Mouse (Mus musculus) intestine, embryonic 14.5 days (tissue): ENCODE results near the gene Sp2. TPM values are rescaled to one million over a fixed set of nuclear protein-coding genes. Genes with fewer than 3 reads are reported as not detected.
A peak's percentile ranks its signal among the peaks of the same experiment; 100 is the strongest.

Experiments
- ATAC-seq: fragments of 200-750 bp; cut with Nextera tagmentation; replicated peaks from 2 replicates; pipeline ENCODE4 v1.8.0; 2017; ENCODE audit warnings: low read depth, moderate number of reproducible peaks, moderate TSS enrichment, moderate library complexity; ENCODE audit not compliant: low FRiP score, low TSS enrichment
- DNase-seq: peaks from one replicate; pipeline ENCODE4 v3.0.0-alpha.2; 2018; ENCODE audit warnings: low spot score
- H3K27ac ChIP-seq: fragments of 300-500 bp; sonication (generic); 2 replicates; pipeline ENCODE4 v1.5.1; 2014; ENCODE audit warnings: low read depth, mild to moderate bottlenecking, control low read depth
- H3K27me3 ChIP-seq: fragments of 300-500 bp; sonication (generic); replicated peaks from 2 replicates; pipeline ENCODE4 v1.6.1; 2014; ENCODE audit warnings: low read length, control low read depth; ENCODE audit not compliant: control insufficient read depth, insufficient read depth
- H3K36me3 ChIP-seq: fragments of 300-500 bp; sonication (generic); 2 replicates; pipeline ENCODE4 v1.6.1; 2014; ENCODE audit warnings: low read length, control low read depth; ENCODE audit not compliant: control insufficient read depth, insufficient read depth
- H3K4me1 ChIP-seq: fragments of 300-500 bp; sonication (generic); replicated peaks from 2 replicates; pipeline ENCODE4 v1.6.1; 2014; ENCODE audit warnings: low read length, control low read depth, mixed read lengths; ENCODE audit not compliant: control insufficient read depth, insufficient read depth
- H3K4me2 ChIP-seq: fragments of 300-500 bp; sonication (generic); 2 replicates; pipeline ENCODE4 v1.6.1; 2014; ENCODE audit warnings: low read length
- H3K4me3 ChIP-seq: fragments of 300-500 bp; sonication (generic); 2 replicates; pipeline ENCODE4 v1.5.1; 2014; ENCODE audit warnings: low read depth, low read length, control low read depth, mixed read lengths
- H3K9ac ChIP-seq: fragments of 300-500 bp; sonication (generic); 2 replicates; pipeline ENCODE4 v1.6.1; 2014; ENCODE audit warnings: mild to moderate bottlenecking, low read length
- H3K9me3 ChIP-seq: fragments of 300-500 bp; sonication (generic); 2 replicates; pipeline ENCODE4 v1.6.1; 2016; ENCODE audit warnings: low read length, control low read depth; ENCODE audit not compliant: control insufficient read depth
- WGBS: fragments of 180-500 bp; shearing (Covaris S2); extraction: QIAGEN DNeasy Blood & Tissue Kit; methylation state at CpG from one replicate; pipeline ENCODE4 v1.1.7; 2014; 5-methylcytosine and 5-hydroxymethylcytosine counted together
- polyA plus RNA-seq: library from polyadenylated mRNA; unstranded; fragments of >200 nt; fragmentation: Nextera tagmentation; extraction: Ambion mirVana; gene quantifications from 2 replicates; pipeline ENCODE4 v1.2.1, GENCODE M21; 2014

Sp2 gene
- polyA plus RNA-seq, 1 experiment from 2014 or later = 18.6 TPM

DNA sequence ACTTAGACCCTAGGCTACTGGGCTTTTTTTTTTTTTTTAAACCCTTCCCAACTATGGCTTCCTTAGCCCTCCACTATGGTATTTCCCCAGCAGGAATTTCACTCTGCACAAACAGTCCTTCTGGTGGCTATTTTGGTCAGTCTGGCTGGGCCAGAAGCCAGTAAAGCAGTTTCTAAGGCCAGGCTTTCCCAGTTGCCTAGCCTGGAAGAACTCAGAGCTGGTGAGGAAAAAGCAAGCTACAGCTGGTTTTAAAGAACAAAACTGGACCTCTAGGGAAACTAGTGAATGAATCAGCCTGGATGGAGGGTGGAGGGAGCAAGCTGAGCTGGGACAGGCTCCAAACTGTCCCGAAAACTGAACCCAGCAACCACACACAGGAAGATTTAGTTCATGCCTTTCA lies 13.0 kb downstream of the Sp2 start:
- no peaks in the 10 kb centered on the region for H3K36me3 ChIP-seq
- H3K27ac ChIP-seq = peak overlapping the region; percentile 68
- H3K4me3 ChIP-seq = no peak overlapping the region
- H3K4me2 ChIP-seq = no peak overlapping the region
- H3K4me1 ChIP-seq = peaks cover 23% of the 10 kb centered on the region
- DNase-seq (no peak), ATAC-seq (no peak)
- 69% methylated on average over 1 of the region's 1 CpGs for WGBS
- H3K9me3 ChIP-seq = no peaks in the 10 kb centered on the region
- H3K9ac ChIP-seq = no peak overlapping the region; the same call in 1 of the 2 replicates
- no peaks in the 10 kb centered on the region for H3K27me3 ChIP-seq

DNA sequence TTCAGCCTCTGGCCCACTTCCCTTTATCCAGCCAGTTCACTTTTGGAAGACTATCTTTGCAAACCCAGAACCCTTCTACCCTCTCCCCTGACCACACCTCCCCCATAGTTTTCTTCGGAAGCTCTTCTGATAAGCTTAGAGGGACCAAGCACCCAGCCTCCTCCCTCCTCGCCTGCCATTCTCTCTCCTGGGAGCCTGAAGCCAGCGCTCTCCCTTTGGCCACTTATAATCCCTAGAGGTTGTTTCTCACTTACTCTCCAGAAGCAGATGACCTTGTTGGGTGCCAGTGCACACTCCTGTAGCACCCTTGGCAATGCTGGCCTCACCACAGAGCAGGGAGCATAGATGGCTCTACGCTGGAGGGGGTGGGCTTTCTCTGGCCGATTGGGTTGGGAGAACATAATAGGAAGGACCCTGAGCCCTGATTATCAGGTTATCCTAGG lies 13.5 kb downstream of the Sp2 start:
- DNase-seq (no peak), ATAC-seq (no peak)
- H3K4me2 ChIP-seq = no peak overlapping the region
- no peak overlapping the region; the same call in 1 of the 2 replicates for H3K9ac ChIP-seq
- peak overlapping the region; percentile 68 for H3K27ac ChIP-seq
- H3K27me3 ChIP-seq = no peaks in the 10 kb centered on the region
- H3K9me3 ChIP-seq = no peaks in the 10 kb centered on the region
- no peak overlapping the region for H3K4me3 ChIP-seq
- H3K36me3 ChIP-seq = no peaks in the 10 kb centered on the region
- 62% methylated on average over 5 of the region's 5 CpGs for WGBS
- peaks cover 23% of the 10 kb centered on the region for H3K4me1 ChIP-seq

DNA sequence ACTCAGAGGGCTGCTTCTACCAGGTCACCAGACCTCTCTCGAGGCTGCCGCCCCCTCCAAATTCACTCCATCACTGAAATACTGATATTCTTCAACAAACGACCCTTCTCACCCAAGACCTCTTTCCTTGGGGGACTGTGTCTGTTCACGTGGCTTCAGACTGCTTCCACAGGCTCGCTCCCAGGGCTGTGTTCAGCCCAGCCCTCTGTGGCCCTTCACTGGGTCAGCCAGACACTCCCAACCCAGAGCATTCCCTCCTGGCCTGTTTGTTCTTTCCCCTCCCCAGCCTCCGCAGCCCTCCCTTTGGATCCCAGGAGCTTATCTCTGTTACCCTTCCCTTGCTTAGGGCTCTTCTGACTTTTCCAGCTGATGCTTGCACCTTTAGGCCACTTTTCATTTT lies 14.3 kb downstream of the Sp2 start:
- Histone ChIP-seq H3K4me1 (peaks cover 25% of the 10 kb centered on the region), H3K9me3 (no peaks in the 10 kb centered on the region), H3K27me3 (no peaks in the 10 kb centered on the region), H3K9ac (no peak overlapping the region), H3K36me3 (no peaks in the 10 kb centered on the region), H3K27ac (peak overlapping the region; percentile 68; the same call in 1 of the 2 replicates), H3K4me2 (peak overlapping the region; percentile 15; the same call in 1 of the 2 replicates), H3K4me3 (no peak overlapping the region)
- DNase-seq (no peak), ATAC-seq (no peak)
- WGBS = 46% methylated on average over 6 of the region's 6 CpGs

DNA sequence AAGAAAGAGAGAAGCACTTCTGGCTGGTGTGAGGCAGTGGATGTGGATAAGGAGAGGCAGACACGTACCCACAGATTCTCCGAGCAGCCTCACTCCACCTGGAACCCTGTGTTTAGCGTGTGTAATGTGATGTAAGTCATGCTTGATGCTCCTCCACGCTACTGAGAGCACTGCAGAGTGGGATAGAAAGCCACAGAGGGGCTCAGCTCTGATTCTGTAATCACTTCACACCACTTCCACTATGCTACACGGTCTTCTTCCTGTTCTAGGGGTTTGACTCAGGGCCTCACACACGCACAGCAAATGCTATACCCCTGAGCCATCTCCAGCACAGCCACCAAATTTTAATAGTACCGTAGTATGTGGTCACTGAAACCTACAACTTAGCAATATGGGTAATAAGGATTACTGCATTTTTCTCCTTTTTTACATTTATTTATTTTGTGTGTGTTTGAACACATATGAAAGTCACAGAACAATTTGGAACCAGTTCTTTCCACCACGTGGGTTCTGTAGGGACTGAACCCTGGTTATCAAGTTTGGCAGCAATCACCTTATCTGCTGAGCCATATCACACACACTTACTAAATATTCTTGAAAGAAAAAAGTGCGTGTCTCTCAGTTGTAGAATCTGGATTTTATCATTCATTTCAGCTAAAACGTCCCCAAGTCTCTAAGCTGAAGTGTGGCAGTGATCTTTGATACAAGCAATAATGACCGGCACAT lies 15.1 kb downstream of the Sp2 start:
- Histone ChIP-seq H3K4me3 (no peak overlapping the region), H3K27ac (no peak overlapping the region), H3K4me2 (no peak overlapping the region), H3K9ac (no peak overlapping the region), H3K27me3 (no peaks in the 10 kb centered on the region), H3K9me3 (no peaks in the 10 kb centered on the region), H3K36me3 (peaks cover 6% of the 10 kb centered on the region), H3K4me1 (peaks cover 26% of the 10 kb centered on the region)
- DNase-seq (no peak), ATAC-seq (no peak)
- 78% methylated on average over 11 of the region's 11 CpGs for WGBS

DNA sequence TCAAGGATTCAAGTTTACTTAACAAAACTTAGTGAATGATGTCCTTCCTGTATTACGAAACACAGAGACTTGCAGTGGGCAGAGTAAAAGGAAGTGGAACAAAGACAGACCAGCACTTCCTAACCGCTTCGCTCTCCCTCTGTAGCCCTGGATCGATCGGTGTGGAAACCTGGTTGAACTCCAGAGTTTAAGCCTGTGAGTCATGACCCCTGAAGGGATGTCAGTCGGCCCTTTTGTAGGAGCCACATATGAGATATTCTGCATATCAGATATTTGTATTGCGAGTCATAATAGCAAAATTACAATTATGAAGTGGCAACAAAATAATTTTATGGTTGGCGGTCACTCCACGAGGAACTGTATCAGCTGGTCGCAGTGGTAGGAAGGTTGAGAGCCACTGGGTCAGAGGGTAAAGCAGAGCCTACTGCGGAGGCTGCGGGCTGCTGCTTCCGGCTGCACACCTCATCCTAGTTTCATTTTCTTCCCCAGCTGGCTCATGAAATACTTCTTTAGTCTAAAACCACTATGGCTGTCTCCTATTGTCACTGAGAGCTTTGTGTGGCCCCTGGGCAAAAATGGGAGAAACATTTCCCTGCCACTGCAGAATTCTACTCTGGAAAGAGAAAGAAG lies 15.7 kb downstream of the Sp2 start:
- Histone ChIP-seq H3K9me3 (no peaks in the 10 kb centered on the region), H3K27me3 (no peaks in the 10 kb centered on the region), H3K4me2 (0 out of 2 replicates have a peak overlapping the region, but pooled peaks have one; percentile 2), H3K4me3 (no peak overlapping the region), H3K9ac (no peak overlapping the region), H3K4me1 (peaks cover 26% of the 10 kb centered on the region), H3K27ac (no peak overlapping the region; the same call in 1 of the 2 replicates), H3K36me3 (peaks cover 11% of the 10 kb centered on the region)
- 80% methylated on average over 13 of the region's 13 CpGs for WGBS
- no peak for ATAC-seq
- no peak for DNase-seq

DNA sequence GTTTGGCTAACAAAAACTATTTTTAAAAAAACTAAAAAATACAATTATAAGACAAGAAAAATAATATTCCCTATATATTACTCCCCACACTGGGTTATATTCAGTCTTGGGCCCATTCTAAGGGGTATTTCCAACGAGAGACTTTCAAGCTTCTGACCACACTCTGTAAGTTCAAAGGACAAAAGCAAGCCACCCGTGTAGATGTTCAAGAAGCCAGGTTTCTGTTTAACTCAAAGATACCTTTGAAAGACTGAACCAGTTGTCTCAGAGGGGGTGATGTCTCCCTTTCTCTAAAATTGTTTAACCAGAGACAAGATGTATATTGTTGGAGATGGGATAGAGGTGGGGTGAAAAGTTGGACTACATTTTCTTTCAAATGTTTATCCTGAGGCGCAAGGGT lies 16.6 kb downstream of the Sp2 start:
- DNase-seq (no peak), ATAC-seq (no peak)
- Histone ChIP-seq H3K9me3 (no peaks in the 10 kb centered on the region), H3K4me1 (peaks cover 26% of the 10 kb centered on the region), H3K4me2 (no peak overlapping the region), H3K27ac (no peak overlapping the region), H3K27me3 (no peaks in the 10 kb centered on the region), H3K9ac (no peak overlapping the region), H3K4me3 (no peak overlapping the region), H3K36me3 (peaks cover 20% of the 10 kb centered on the region)
- WGBS = 86% methylated on average over 3 of the region's 3 CpGs

DNA sequence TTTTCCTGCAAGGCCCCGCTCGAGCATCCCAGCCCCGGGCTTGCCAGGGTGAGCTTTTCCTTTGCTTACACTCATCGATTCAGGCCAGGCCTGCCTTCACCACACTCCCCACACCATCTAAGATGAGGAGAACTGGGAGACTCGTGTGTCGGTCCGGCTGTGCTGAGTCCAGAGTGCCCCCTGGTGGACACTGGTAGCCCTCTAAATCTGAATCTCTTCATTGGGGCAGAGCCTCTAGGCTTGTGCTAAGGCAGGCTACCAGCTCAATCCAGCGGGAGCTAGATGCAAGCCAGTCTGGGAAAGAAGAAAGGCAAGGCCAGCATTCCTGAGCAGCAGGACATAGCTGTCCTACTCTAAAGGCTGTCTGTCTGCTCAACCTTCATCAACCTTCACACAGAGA lies 19.2 kb downstream of the Sp2 start:
- 16% methylated on average over 8 of the region's 8 CpGs for WGBS
- peak; percentile 95 for DNase-seq
- Histone ChIP-seq H3K9me3 (no peaks in the 10 kb centered on the region), H3K27ac (no peak overlapping the region), H3K4me2 (no peak overlapping the region), H3K36me3 (peaks cover 44% of the 10 kb centered on the region), H3K27me3 (no peaks in the 10 kb centered on the region), H3K4me3 (no peak overlapping the region), H3K9ac (no peak overlapping the region), H3K4me1 (peaks cover 7% of the 10 kb centered on the region; the same call in 1 of the 2 replicates)
- peak; percentile 67 for ATAC-seq

DNA sequence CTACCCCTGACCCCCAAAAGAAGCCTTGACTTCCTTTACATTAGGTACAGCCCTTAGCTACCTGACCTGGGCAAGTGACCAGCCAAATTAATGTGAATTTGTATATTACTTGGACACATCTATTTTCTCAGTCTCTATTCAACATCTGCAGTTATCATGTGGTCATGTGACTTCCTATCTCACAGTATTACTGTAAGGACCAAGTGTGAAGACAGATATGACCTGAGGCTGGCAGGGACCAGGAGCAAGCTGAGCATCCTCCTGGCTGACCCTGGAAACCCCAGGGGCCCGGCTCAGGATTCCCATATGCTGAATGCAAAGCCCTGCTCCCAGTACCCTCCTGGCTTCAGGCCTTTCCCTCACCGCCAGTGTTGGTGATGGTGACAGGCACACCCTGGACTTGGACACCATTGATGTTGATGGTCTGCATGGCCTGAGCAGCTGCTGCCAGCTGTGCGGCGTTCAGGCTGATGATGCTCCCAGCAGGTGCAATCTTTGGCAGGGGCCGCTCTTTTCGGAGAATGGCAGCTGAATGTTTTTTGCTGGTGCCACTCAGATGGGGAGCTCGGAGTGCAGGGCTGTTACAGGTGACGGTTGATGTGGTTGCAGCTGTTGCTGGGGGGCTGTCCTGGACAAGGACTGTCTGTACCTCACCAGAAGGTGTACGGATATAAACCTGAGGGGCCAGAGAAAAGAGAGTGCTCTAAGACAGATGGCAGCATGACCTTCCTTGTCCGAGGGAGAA lies 25.5 kb downstream of the Sp2 start:
- no peak overlapping the region for H3K4me2 ChIP-seq
- no peak overlapping the region for H3K4me3 ChIP-seq
- DNase-seq = no peak
- 90% methylated on average over 10 of the region's 10 CpGs for whole genome bisulfite sequencing
- no peaks in the 10 kb centered on the region for H3K9me3 ChIP-seq
- H3K27ac ChIP-seq = no peak overlapping the region
- no peaks in the 10 kb centered on the region for H3K27me3 ChIP-seq
- H3K4me1 ChIP-seq = no peaks in the 10 kb centered on the region
- ATAC-seq = no peak
- no peak overlapping the region for H3K9ac ChIP-seq
- H3K36me3 ChIP-seq = peaks cover 94% of the 10 kb centered on the region
